Mouse (Mus musculus): Measurements from ENCODE around the gene Hdc.

Gene Hdc

DNA sequence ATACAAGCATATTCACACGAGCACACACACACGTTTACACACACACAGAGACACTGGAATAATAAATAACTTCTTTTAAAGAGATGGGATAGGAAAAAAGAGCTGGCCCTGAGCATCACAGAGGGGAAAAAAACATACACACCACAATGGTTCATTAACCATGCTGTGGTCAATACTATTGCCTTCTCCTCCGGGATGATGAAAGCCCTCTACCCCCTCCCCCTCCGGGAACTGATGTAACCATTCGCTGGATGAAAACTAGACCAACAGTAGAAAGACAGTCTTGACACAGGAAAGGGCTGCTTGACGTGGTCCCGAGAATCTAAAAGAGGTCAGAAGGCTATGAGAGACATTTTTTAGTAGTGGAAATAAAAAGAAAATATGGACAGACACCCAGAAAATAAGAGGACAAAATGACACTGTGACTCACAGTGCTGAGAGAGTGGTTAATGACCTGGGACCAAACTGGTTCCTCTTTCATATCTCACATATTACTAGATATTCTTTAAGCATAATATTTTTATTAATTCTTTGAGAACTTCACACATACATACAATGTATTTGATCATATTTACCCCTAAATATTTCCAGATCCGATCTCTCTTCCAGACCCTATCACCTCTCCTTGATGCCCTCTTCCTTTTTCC is 67.7 kb downstream of the Hdc start:
- no peak for DNase-seq

DNA sequence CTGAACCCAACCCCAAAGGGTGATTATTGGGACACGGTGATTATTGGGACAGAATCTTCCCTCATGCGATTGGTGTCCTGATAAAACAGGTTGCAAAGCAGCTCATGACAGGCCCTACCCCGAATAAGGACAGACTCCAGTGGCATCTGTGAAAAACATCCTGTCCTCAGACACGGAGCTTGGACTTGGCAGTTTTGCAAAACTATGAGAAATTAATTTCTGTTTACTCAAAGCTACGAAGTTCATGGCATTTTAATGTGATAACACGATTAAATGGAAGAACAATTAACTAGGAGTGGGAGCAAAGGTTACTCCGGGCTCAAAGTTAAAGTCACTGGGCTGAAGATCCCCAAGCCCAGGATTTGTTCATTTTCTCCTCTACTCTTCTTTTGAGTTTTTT is 69.4 kb downstream of the Hdc start:
- DNase-seq: no peak

DNA sequence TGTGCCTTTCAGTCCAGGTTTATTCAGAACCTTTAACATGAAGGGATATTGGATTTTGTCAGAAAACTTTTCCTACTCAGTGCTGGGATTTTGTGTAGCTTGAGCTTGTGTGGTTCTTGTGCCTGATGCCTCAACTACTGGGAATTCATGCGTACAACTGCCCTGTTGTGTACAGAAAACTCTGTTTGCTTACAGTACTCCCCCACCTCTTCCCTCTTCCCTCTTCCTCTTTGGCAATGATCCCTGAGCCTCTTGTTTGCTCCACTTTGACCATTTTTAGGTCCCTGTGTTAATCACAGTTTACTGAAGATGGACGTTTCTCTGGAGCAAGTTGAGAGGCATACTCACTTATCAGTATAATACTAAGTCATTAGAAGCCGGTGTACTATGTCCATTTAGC is 72.7 kb downstream of the Hdc start:
- no peak for DNase-seq

DNA sequence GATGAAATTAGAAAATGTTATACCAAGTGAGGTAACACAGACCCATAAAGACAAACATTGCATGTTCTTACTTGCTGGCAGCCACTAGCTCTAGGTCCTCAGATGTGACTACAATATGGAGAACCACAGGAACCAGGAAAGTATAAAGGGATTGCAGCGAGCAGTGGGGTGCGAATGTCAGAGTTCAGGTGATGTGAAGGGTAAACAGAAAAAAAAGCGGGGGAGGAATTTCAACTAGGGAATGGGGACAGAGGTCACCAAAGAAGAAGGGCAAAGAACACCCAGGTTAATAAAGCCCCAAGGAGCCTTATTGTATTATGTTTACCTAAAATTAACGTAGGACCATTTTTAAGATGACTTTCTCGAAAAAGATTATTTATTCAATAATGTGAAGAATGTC is 73.8 kb downstream of the Hdc start:
- DNase-seq: no peak

All from kidney, postnatal 4 days (tissue).